In genomic region chr10:4128915-4129314, GRCm38 (mm10) we compare ENCODE assay signal across 13 mouse cellular contexts.
DNase-seq lines count a peak whose midpoint lies in the region; ATAC-seq lines count a peak whose summit lies in the region.
"Had no signal": no experiment of that assay in that cellular context is flagged by ENCODE, and none has a peak within 500 bp of the region (broad histone marks: within the 10 kb centered on the region; RNA-seq: fewer than 3 reads in every experiment).

No protein-coding gene starts in this region.

- peaks cover 17% of the 10 kb centered on the region; the same call in 1 of the 2 replicates for H3K4me1 ChIP-seq in embryonic facial prominence, embryonic 14.5 days (ENCODE audit: control insufficient read depth, insufficient read depth, low read length)
- peaks cover 22% of the 10 kb centered on the region for H3K4me1 ChIP-seq in lung, embryonic 16.5 days (replicated peaks; ENCODE audit: control insufficient read depth, insufficient read depth, low read length)
- peaks cover 8% of the 10 kb centered on the region; the same call in 1 of the 2 replicates for H3K4me1 ChIP-seq in forebrain, embryonic 12.5 days
- peaks cover 10% of the 10 kb centered on the region for H3K4me1 ChIP-seq in midbrain, embryonic 13.5 days (replicated peaks)

- intact Hi-C loops in heart, postnatal 10 days (cut with DNase I) = no loop called here

- H3K4me2 ChIP-seq in embryonic facial prominence, embryonic 14.5 days (ENCODE audit: low read depth, low read length) = no peak overlapping the region
- H3K4me2 ChIP-seq in lung, embryonic 16.5 days (ENCODE audit: low read depth, low read length) = no peak overlapping the region
- H3K4me2 ChIP-seq in forebrain, embryonic 12.5 days = no peak overlapping the region
- no peak overlapping the region for H3K4me2 ChIP-seq in midbrain, embryonic 13.5 days (replicated peaks)
- H3K4me2 ChIP-seq: neural tube, embryonic 12.5 days had no signal

- no peak overlapping the region for H3K9ac ChIP-seq in embryonic facial prominence, embryonic 14.5 days (ENCODE audit: low read depth, low read length)
- H3K9ac ChIP-seq in lung, embryonic 16.5 days (ENCODE audit: low read length) = no peak overlapping the region
- H3K9ac ChIP-seq in forebrain, embryonic 12.5 days = no peak overlapping the region
- H3K9ac ChIP-seq in midbrain, embryonic 13.5 days (replicated peaks) = no peak overlapping the region
- H3K9ac ChIP-seq: neural tube, embryonic 12.5 days had no signal

- no peaks in the 10 kb centered on the region for H3K36me3 ChIP-seq in embryonic facial prominence, embryonic 14.5 days (ENCODE audit: control insufficient read depth, insufficient read depth, low read length)
- H3K36me3 ChIP-seq in lung, embryonic 16.5 days (ENCODE audit: control insufficient read depth, insufficient read depth, low read length) = no peaks in the 10 kb centered on the region
- H3K36me3 ChIP-seq in forebrain, embryonic 12.5 days (replicated peaks) = no peaks in the 10 kb centered on the region
- no peaks in the 10 kb centered on the region for H3K36me3 ChIP-seq in midbrain, embryonic 13.5 days
- H3K36me3 ChIP-seq: neural tube, embryonic 12.5 days had no signal

- H3K27ac ChIP-seq in embryonic facial prominence, embryonic 14.5 days (replicated peaks; ENCODE audit: low read depth, low read length) = no peak overlapping the region
- H3K27ac ChIP-seq in lung, embryonic 16.5 days (ENCODE audit: low read length) = peak overlapping the region; percentile 88
- H3K27ac ChIP-seq in forebrain, embryonic 12.5 days = no peak overlapping the region
- no peak overlapping the region for H3K27ac ChIP-seq in midbrain, embryonic 13.5 days
- H3K27ac ChIP-seq: macrophage; neural tube, embryonic 12.5 days had no signal

- 44% methylated on average over 4 of the region's 4 CpGs for WGBS in embryonic facial prominence, embryonic 14.5 days
- 44% methylated on average over 4 of the region's 4 CpGs for WGBS in lung, embryonic 16.5 days
- WGBS in forebrain, embryonic 12.5 days = 81% methylated on average over 4 of the region's 4 CpGs
- WGBS in midbrain, embryonic 13.5 days = 80% methylated on average over 4 of the region's 4 CpGs

- H3K27me3 ChIP-seq in embryonic facial prominence, embryonic 14.5 days (replicated peaks; ENCODE audit: control insufficient read depth, insufficient read depth, low read length) = no peaks in the 10 kb centered on the region
- H3K27me3 ChIP-seq in lung, embryonic 16.5 days (ENCODE audit: control insufficient read depth, insufficient read depth, low read depth, low read length) = no peaks in the 10 kb centered on the region
- H3K27me3 ChIP-seq in forebrain, embryonic 12.5 days = no peaks in the 10 kb centered on the region
- no peaks in the 10 kb centered on the region for H3K27me3 ChIP-seq in midbrain, embryonic 13.5 days
- H3K27me3 ChIP-seq: neural tube, embryonic 12.5 days had no signal

- no peak overlapping the region for H3K4me3 ChIP-seq in embryonic facial prominence, embryonic 14.5 days (ENCODE audit: low read depth, low read length)
- no peak overlapping the region for H3K4me3 ChIP-seq in lung, embryonic 16.5 days (ENCODE audit: low read length)
- H3K4me3 ChIP-seq in forebrain, embryonic 12.5 days (replicated peaks) = no peak overlapping the region
- no peak overlapping the region for H3K4me3 ChIP-seq in midbrain, embryonic 13.5 days (replicated peaks)
- H3K4me3 ChIP-seq: neural tube, embryonic 12.5 days had no signal

- no peaks in the 10 kb centered on the region for H3K9me3 ChIP-seq in embryonic facial prominence, embryonic 14.5 days (ENCODE audit: control insufficient read depth, low read length)
- no peaks in the 10 kb centered on the region for H3K9me3 ChIP-seq in lung, embryonic 16.5 days (ENCODE audit: control insufficient read depth, low read length)
- H3K9me3 ChIP-seq in forebrain, embryonic 12.5 days = no peaks in the 10 kb centered on the region
- H3K9me3 ChIP-seq in midbrain, embryonic 13.5 days = no peaks in the 10 kb centered on the region
- H3K9me3 ChIP-seq: neural tube, embryonic 12.5 days had no signal

- peak; percentile 48 for DNase-seq in embryo, embryonic 10 days (ENCODE audit: low spot score)
- DNase-seq in embryonic facial prominence, embryonic 14.5 days (ENCODE audit: low spot score) = peak; percentile 60
- DNase-seq in heart, postnatal 10 days = peak; percentile 57 to 62
- DNase-seq in thymus, postnatal 14 days = no peak
- DNase-seq: adrenal gland, postnatal 14 days; cerebellum, adult 18-20 months; right cerebral cortex, postnatal 25 days; thymus, postnatal 4 days had no signal

- no peak for ATAC-seq in embryonic facial prominence, embryonic 14.5 days (ENCODE audit: low read depth)
- ATAC-seq in lung, embryonic 16.5 days (ENCODE audit: low read depth) = peak; percentile 86
- no peak for ATAC-seq in forebrain, embryonic 12.5 days (ENCODE audit: low FRiP score)
- ATAC-seq in midbrain, embryonic 13.5 days = no peak
